Mouse (Mus musculus) ES-Bruce4 (cell line): Measurements from ENCODE around the gene Zfand4.

ENCODE experiments used
- CTCF ChIP-seq: IDR thresholded peaks from one replicate; pipeline ENCODE4 v1.8.1; 2011; ENCODE audit warnings: low read depth, low read length
- POLR2A ChIP-seq: IDR thresholded peaks from one replicate; pipeline ENCODE4 v1.8.1; 2011; ENCODE audit warnings: low read length; ENCODE audit not compliant: insufficient read depth

DNA sequence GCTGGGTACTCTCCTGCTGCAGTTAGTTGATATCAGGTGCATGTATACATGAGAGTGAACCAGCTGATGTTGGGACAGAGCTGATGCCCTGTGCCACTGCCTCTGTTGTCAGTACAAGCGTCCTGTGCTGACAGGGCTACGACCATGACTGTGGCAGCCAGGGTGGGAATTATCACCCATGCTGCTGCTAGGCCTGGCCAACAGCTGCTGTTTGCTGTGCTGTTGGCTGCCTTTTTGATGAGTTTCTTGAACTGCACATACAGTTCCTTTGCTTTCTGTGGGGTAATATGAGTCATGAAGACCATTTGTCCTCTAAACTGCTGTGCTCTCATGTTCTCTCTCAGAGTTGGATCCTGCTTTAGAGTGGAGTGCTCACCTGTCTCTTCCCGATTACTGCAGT, 95.2 kb downstream of the Zfand4 start:
- no peak for TF ChIP-seq CTCF
- TF ChIP-seq POLR2A: no peak
